Mouse (Mus musculus) v-Abl transformed pro-B cells (cell line): ENCODE data around the gene Kif18b.

Experiments
- in situ Hi-C, 2 experiments: fragments of 400-800 bp; cut with MboI; formaldehyde crosslinking; loops; one replicate each; pipeline ENCODE4 v1.15.1; 2025; ENCODE audit not compliant: unreplicated experiment in 2 of 2

Gene Kif18b

GRCm38 (mm10) chr11:102924557-102925350 lies at the start of gene Kif18b:
TSS of gene Kif18b (minus strand) at chr11:102925124.
- in situ Hi-C loops: no loop called here

- in situ Hi-C loops: no loop called here
These were observed 47.4 kb upstream of the Kif18b start for GRCm38 (mm10) chr11:102972326-102972725.

GRCm38 (mm10) chr11:102971604-102972003 lies 46.7 kb upstream of the Kif18b start:
- in situ Hi-C loops: no loop called here

- in situ Hi-C loops: no loop called here
These were observed 39.7 kb upstream of the Kif18b start for GRCm38 (mm10) chr11:102964547-102965091.

- in situ Hi-C loops: no loop called here
These were observed 39.1 kb upstream of the Kif18b start for GRCm38 (mm10) chr11:102963855-102964546.

GRCm38 (mm10) chr11:102963246-102963854 lies 38.4 kb upstream of the Kif18b start:
- in situ Hi-C loops: no loop called here

GRCm38 (mm10) chr11:102962861-102963245 lies 37.9 kb upstream of the Kif18b start:
- in situ Hi-C loops: no loop called here

- in situ Hi-C loops: no loop called here
These were observed 36.2 kb upstream of the Kif18b start for GRCm38 (mm10) chr11:102961082-102961481.

GRCm38 (mm10) chr11:102958870-102959269 lies 33.9 kb upstream of the Kif18b start:
- in situ Hi-C loops: no loop called here

- in situ Hi-C loops: no loop called here
These were observed 33.5 kb upstream of the Kif18b start for GRCm38 (mm10) chr11:102958431-102958830.

- in situ Hi-C loops: no loop called here
These were observed 32.8 kb upstream of the Kif18b start for GRCm38 (mm10) chr11:102957692-102958091.

GRCm38 (mm10) chr11:102956962-102957614 lies 32.2 kb upstream of the Kif18b start:
- in situ Hi-C loops: no loop called here

GRCm38 (mm10) chr11:102952922-102953321 lies 28.0 kb upstream of the Kif18b start:
- in situ Hi-C loops: no loop called here

- in situ Hi-C loops: no loop called here
These were observed 23.4 kb upstream of the Kif18b start for GRCm38 (mm10) chr11:102948043-102948961.

- in situ Hi-C loops: no loop called here
These were observed 22.0 kb upstream of the Kif18b start for GRCm38 (mm10) chr11:102946992-102947343.

GRCm38 (mm10) chr11:102946265-102946991 lies 21.5 kb upstream of the Kif18b start, which contains the start of gene C1ql1:
TSS of gene C1ql1 (minus strand) at chr11:102946688.
- in situ Hi-C loops: no loop called here

GRCm38 (mm10) chr11:102945306-102946264 lies 20.7 kb upstream of the Kif18b start:
- in situ Hi-C loops: no loop called here

GRCm38 (mm10) chr11:102941236-102941635 lies 16.3 kb upstream of the Kif18b start:
- in situ Hi-C loops: no loop called here
